In the genomic region with DNA sequence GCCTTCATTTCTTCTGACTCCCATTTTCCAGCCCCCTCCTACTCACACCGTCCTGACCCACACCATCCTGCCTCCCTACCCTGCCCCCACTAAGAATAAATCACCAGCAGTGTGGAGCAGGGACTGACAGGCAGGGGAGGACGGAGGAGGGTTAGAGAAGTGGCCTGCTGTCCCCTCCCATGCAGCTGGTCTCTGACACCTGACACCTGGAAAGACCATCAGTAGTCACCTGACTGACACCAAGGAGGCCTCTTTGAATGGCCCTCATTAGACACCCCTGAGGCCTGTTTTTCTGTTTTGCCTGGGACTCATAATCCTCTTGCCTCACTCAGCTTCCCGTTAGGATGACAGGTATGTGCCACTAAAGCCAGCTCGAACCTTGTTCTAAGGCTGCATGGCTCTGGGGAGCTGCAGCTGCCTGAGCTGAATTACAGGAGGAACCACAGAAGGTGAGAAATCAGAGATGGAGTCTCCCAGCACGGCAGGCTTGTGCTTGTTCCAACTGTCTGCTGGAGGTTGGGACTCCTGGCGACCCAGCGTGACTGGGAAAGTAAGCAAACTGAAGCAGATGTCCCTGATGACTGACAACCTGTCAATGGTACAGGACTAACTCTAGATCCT, we compare ENCODE assay signal across 10 mouse cellular contexts. TPM values are rescaled to one million over a fixed set of nuclear protein-coding genes. Genes with fewer than 3 reads are reported as not detected.
DNase-seq lines count a peak whose midpoint lies in the region; ATAC-seq and TF ChIP-seq lines count a peak whose summit lies in the region.
"Had no signal": no experiment of that assay in that cellular context is flagged by ENCODE, and none has a peak within 500 bp of the region (broad histone marks: within the 10 kb centered on the region; RNA-seq: fewer than 3 reads in every experiment).

No protein-coding gene starts in this region.

- ATAC-seq in hindbrain, embryonic 15.5 days (ENCODE audit: low FRiP score, low read depth), result 0 out of 2 replicates have a peak, but pooled peaks have one; percentile 7
- ATAC-seq in hindbrain, embryonic 16.5 days, result no peak
- peak; percentile 16 for ATAC-seq in limb, embryonic 12.5 days (ENCODE audit: insufficient number of reproducible peaks, insufficient read depth, low FRiP score, low TSS enrichment, low read depth)
- ATAC-seq: forebrain, postnatal 0 days had no signal

- no peaks in the 10 kb centered on the region; the same call in 1 of the 2 replicates for H3K27me3 ChIP-seq in hindbrain, embryonic 15.5 days
- H3K27me3 ChIP-seq in hindbrain, embryonic 16.5 days (replicated peaks; ENCODE audit: control insufficient read depth, insufficient read depth, low read length), result no peaks in the 10 kb centered on the region
- H3K27me3 ChIP-seq in CH12.LX (replicated peaks), result peaks cover 29% of the 10 kb centered on the region
- H3K27me3 ChIP-seq in limb, embryonic 12.5 days, result peaks cover 13% of the 10 kb centered on the region; the same call in 1 of the 2 replicates

- no peak for TF ChIP-seq POLR2A in CH12.LX (IDR thresholded peaks at IDR 0.05; ENCODE audit: low read depth, low read length)

- no peak for TF ChIP-seq RAD21 in CH12.LX (IDR thresholded peaks at IDR 0.05; ENCODE audit: low read depth, low read length)

- H3K4me2 ChIP-seq in hindbrain, embryonic 15.5 days, result no peak overlapping the region
- H3K4me2 ChIP-seq in hindbrain, embryonic 16.5 days (ENCODE audit: low read length), result no peak overlapping the region
- H3K4me2 ChIP-seq in CH12.LX (ENCODE audit: insufficient read depth, low read depth, poor library complexity, severe bottlenecking), result peak overlapping the region; percentile 5; the same call in 1 of the 2 replicates
- H3K4me2 ChIP-seq in limb, embryonic 12.5 days, result 0 out of 2 replicates have a peak overlapping the region, but pooled peaks have one; percentile 6

- dilution Hi-C loops in CH12.LX (cut with MboI; ENCODE audit: extremely low pct_ligation_motif_present, extremely low pct_unique_long_range_greater_than_20kb, low sequenced_read_pairs), result no loop called here

- TF ChIP-seq EP300 in CH12.LX (IDR thresholded peaks at IDR 0.05; ENCODE audit: low read length), result no peak

- 18% methylated on average over 7 of the region's 7 CpGs for WGBS in hindbrain, embryonic 15.5 days
- 20% methylated on average over 7 of the region's 7 CpGs for WGBS in hindbrain, embryonic 16.5 days
- WGBS in limb, embryonic 12.5 days, result 3% methylated on average over 7 of the region's 7 CpGs

- no peak for TF ChIP-seq CTCF in CH12.LX (conservative IDR thresholded peaks at IDR 0.05 in 1 of 2, IDR thresholded peaks at IDR 0.05 in 1 of 2; ENCODE audit: low read depth in 2 of 2, low read length in 2 of 2)

- H3K4me3 ChIP-seq in hindbrain, embryonic 15.5 days, result no peak overlapping the region
- H3K4me3 ChIP-seq in hindbrain, embryonic 16.5 days (ENCODE audit: low read length), result no peak overlapping the region
- H3K4me3 ChIP-seq in CH12.LX (replicated peaks in 1 of 3; ENCODE audit: low read depth in 2 of 3, low read length in 2 of 3, poor library complexity in 1 of 3), result peak overlapping the region in 1 of 3 experiments; percentile 3
- no peak overlapping the region for H3K4me3 ChIP-seq in limb, embryonic 12.5 days (replicated peaks)

- H3K9ac ChIP-seq in hindbrain, embryonic 15.5 days, result no peak overlapping the region
- no peak overlapping the region for H3K9ac ChIP-seq in hindbrain, embryonic 16.5 days (ENCODE audit: low read depth, low read length)
- H3K9ac ChIP-seq in CH12.LX (ENCODE audit: insufficient read depth, low read depth), result no peak overlapping the region
- no peak overlapping the region for H3K9ac ChIP-seq in limb, embryonic 12.5 days (replicated peaks)
- H3K9ac ChIP-seq: forebrain, postnatal 0 days had no signal

- H3K36me3 ChIP-seq in hindbrain, embryonic 15.5 days, result 0 out of 2 replicates have a peak, but pooled peaks cover 8% of the 10 kb centered on the region
- H3K36me3 ChIP-seq in hindbrain, embryonic 16.5 days (ENCODE audit: control insufficient read depth, insufficient read depth, low read length), result peaks cover 6% of the 10 kb centered on the region; the same call in 1 of the 2 replicates
- H3K36me3 ChIP-seq in CH12.LX (replicated peaks in 1 of 2; ENCODE audit: control insufficient read depth in 1 of 2, insufficient read depth in 1 of 2, low read length in 1 of 2), result peaks cover 14 to 26% of the 10 kb centered on the region in 2 experiments
- H3K36me3 ChIP-seq in limb, embryonic 12.5 days, result peaks cover 29% of the 10 kb centered on the region

- H3K9me3 ChIP-seq in hindbrain, embryonic 15.5 days, result no peaks in the 10 kb centered on the region
- no peaks in the 10 kb centered on the region for H3K9me3 ChIP-seq in hindbrain, embryonic 16.5 days (ENCODE audit: control insufficient read depth, low read length)
- H3K9me3 ChIP-seq in CH12.LX (replicated peaks; ENCODE audit: low read length), result no peaks in the 10 kb centered on the region
- no peaks in the 10 kb centered on the region for H3K9me3 ChIP-seq in limb, embryonic 12.5 days

- H3K4me1 ChIP-seq in hindbrain, embryonic 15.5 days (replicated peaks), result peaks cover 3% of the 10 kb centered on the region; the same call in 1 of the 2 replicates
- H3K4me1 ChIP-seq in hindbrain, embryonic 16.5 days (ENCODE audit: control insufficient read depth, insufficient read depth, low read depth, low read length), result no peaks in the 10 kb centered on the region; the same call in none of the 2 replicates
- H3K4me1 ChIP-seq in CH12.LX (ENCODE audit: control insufficient read depth in 1 of 2, insufficient read depth in 2 of 2), result peaks cover 6 to 24% of the 10 kb centered on the region in 2 experiments
- peaks cover 54% of the 10 kb centered on the region for H3K4me1 ChIP-seq in limb, embryonic 12.5 days (replicated peaks)

- no peak overlapping the region for H3K27ac ChIP-seq in hindbrain, embryonic 15.5 days (replicated peaks)
- H3K27ac ChIP-seq in hindbrain, embryonic 16.5 days (ENCODE audit: low read depth, low read length), result no peak overlapping the region
- no peak overlapping the region for H3K27ac ChIP-seq in CH12.LX (ENCODE audit: insufficient read depth, low read depth)
- peak overlapping the region; percentile 79 for H3K27ac ChIP-seq in limb, embryonic 12.5 days
- H3K27ac ChIP-seq: macrophage had no signal

- no peaks in the 10 kb centered on the region for H3K79me2 ChIP-seq in CH12.LX (replicated peaks; ENCODE audit: control insufficient read depth, extremely low read depth, insufficient read depth, poor library complexity, severe bottlenecking)

- DNase-seq in CH12.LX (ENCODE audit: extremely low read depth), result no peak
- peak; percentile 49 for DNase-seq in embryo, embryonic 10.5 days (ENCODE audit: low spot score)
- no peak for DNase-seq in cerebellum, postnatal 25 days
- DNase-seq in retina, postnatal 1 day, result no peak
- DNase-seq: adrenal gland, postnatal 10 days; forebrain, postnatal 0 days had no signal

- in situ Hi-C loops in CH12.LX (cut with MboI; ENCODE audit: low pct_ligation_motif_present, low pct_unique_long_range_greater_than_20kb, low sequenced_read_pairs), result no loop called here

TF ChIP-seq in CH12.LX, 34 proteins besides CTCF, POLR2A, EP300 and RAD21 (continues in another document):
- TF ChIP-seq CHD1 (IDR thresholded peaks at IDR 0.05; ENCODE audit: low read depth, low read length) (no peak), MAZ (IDR thresholded peaks at IDR 0.05; ENCODE audit: low read depth, low read length) (0 out of 2 replicates have a peak, but pooled peaks have one; percentile 13), BHLHE40 (IDR thresholded peaks at IDR 0.05; ENCODE audit: low read depth, low read length) (peak; percentile 51; the same call in 1 of the 2 replicates), SIN3A (IDR thresholded peaks at IDR 0.05; ENCODE audit: low read length) (0 out of 2 replicates have a peak, but pooled peaks have one; percentile 29)

RNA-seq across cellular contexts. Expression of a gene that starts 9.3 kb away (rescaled TPM):
- 15.2 and 16.7 TPM in 2 replicates for polyA plus RNA-seq in hindbrain, embryonic 15.5 days (2015; fragmentation: Nextera tagmentation; extraction: Ambion mirVana)
- 15.1 and 16.6 TPM in 2 replicates for polyA plus RNA-seq in hindbrain, embryonic 16.5 days (2015; fragmentation: Nextera tagmentation; extraction: Ambion mirVana)
- 3.5 and 5.1 TPM in 2 replicates for total RNA-seq in CH12.LX (2012; rRNA removed)
- total RNA-seq in CH12.LX (2014; rRNA removed), result 3.2 and 4.2 TPM in 2 replicates
- 3.4 and 3.7 TPM in 2 replicates for polyA plus RNA-seq in CH12.LX (2012; ENCODE audit: insufficient read length, low read depth)
- 16.5 and 23.1 TPM in 2 replicates for polyA plus RNA-seq in limb, embryonic 12.5 days (2016; fragmentation: Nextera tagmentation; extraction: Ambion mirVana)

RNA-seq across cellular contexts. Expression of a gene that starts 9.6 kb away (rescaled TPM):
- polyA plus RNA-seq in hindbrain, embryonic 15.5 days (2015; fragmentation: Nextera tagmentation; extraction: Ambion mirVana), result 579 and 588 TPM in 2 replicates
- polyA plus RNA-seq in hindbrain, embryonic 16.5 days (2015; fragmentation: Nextera tagmentation; extraction: Ambion mirVana), result 565 and 621 TPM in 2 replicates
- 201 and 207 TPM in 2 replicates for total RNA-seq in CH12.LX (2012; rRNA removed)
- total RNA-seq in CH12.LX (2014; rRNA removed), result 97.9 and 124 TPM in 2 replicates
- 131 and 155 TPM in 2 replicates for polyA plus RNA-seq in CH12.LX (2012; ENCODE audit: insufficient read length, low read depth)
- 410 and 419 TPM in 2 replicates for polyA plus RNA-seq in limb, embryonic 12.5 days (2016; fragmentation: Nextera tagmentation; extraction: Ambion mirVana)

RNA-seq across cellular contexts. Expression of a gene that starts 30.2 kb away (rescaled TPM):
- polyA plus RNA-seq in hindbrain, embryonic 15.5 days (2015; fragmentation: Nextera tagmentation; extraction: Ambion mirVana), result 2.5 and 2.6 TPM in 2 replicates
- polyA plus RNA-seq in hindbrain, embryonic 16.5 days (2015; fragmentation: Nextera tagmentation; extraction: Ambion mirVana), result 2.4 and 2.5 TPM in 2 replicates
- total RNA-seq in CH12.LX (2012; rRNA removed) (0.25 and 0.34 TPM in 2 replicates), CH12.LX (2014; rRNA removed) (not detected in 2 replicates)
- not detected in 2 replicates for polyA plus RNA-seq in CH12.LX (2012; ENCODE audit: insufficient read length, low read depth)
- polyA plus RNA-seq in limb, embryonic 12.5 days (2016; fragmentation: Nextera tagmentation; extraction: Ambion mirVana), result 18.9 and 19.6 TPM in 2 replicates
- polyA plus RNA-seq: macrophage had no signal

RNA-seq across cellular contexts. Expression of a gene that starts 37.4 kb away (rescaled TPM):
- polyA plus RNA-seq in hindbrain, embryonic 15.5 days (2015; fragmentation: Nextera tagmentation; extraction: Ambion mirVana), result 89.7 and 96.9 TPM in 2 replicates
- polyA plus RNA-seq in hindbrain, embryonic 16.5 days (2015; fragmentation: Nextera tagmentation; extraction: Ambion mirVana), result 97.3 and 99.9 TPM in 2 replicates
- total RNA-seq in CH12.LX (2012; rRNA removed), result 57.5 and 62.1 TPM in 2 replicates
- 32.0 and 35.8 TPM in 2 replicates for total RNA-seq in CH12.LX (2014; rRNA removed)
- 54.3 and 57.7 TPM in 2 replicates for polyA plus RNA-seq in CH12.LX (2012; ENCODE audit: insufficient read length, low read depth)
- polyA plus RNA-seq in limb, embryonic 12.5 days (2016; fragmentation: Nextera tagmentation; extraction: Ambion mirVana), result 42.0 and 46.7 TPM in 2 replicates

RNA-seq across cellular contexts. Expression of a gene that starts 42.9 kb away (rescaled TPM):
- polyA plus RNA-seq in hindbrain, embryonic 15.5 days (2015; fragmentation: Nextera tagmentation; extraction: Ambion mirVana), result 0.54 and 1.0 TPM in 2 replicates
- 0.60 and 1.0 TPM in 2 replicates for polyA plus RNA-seq in hindbrain, embryonic 16.5 days (2015; fragmentation: Nextera tagmentation; extraction: Ambion mirVana)
- total RNA-seq in CH12.LX (2012; rRNA removed), result 0.71 and 0.93 TPM in 2 replicates
- total RNA-seq in CH12.LX (2014; rRNA removed), result 0.15 and 0.18 TPM in 2 replicates
- polyA plus RNA-seq in CH12.LX (2012; ENCODE audit: insufficient read length, low read depth), result 1.3 and 1.6 TPM in 2 replicates
- 0.69 and 1.3 TPM in 2 replicates for polyA plus RNA-seq in limb, embryonic 12.5 days (2016; fragmentation: Nextera tagmentation; extraction: Ambion mirVana)
- polyA plus RNA-seq: macrophage had no signal

Comparison
In these comparisons a context has a peak if more than half of its experiments do, and no peak if none do; other contexts are left out.
1. H3K4me2 ChIP-seq: peak in CH12.LX (single experiment) and limb, embryonic 12.5 days (single experiment); none in hindbrain, embryonic 15.5 days (single experiment) and hindbrain, embryonic 16.5 days (single experiment).